Mouse (Mus musculus) cerebral cortex, adult 2 months (tissue): ENCODE data around the gene Pagr1b.

ENCODE experiments used
- WGBS: fragments of 180-500 bp; shearing (Covaris S2); methylation state at CpG from one replicate; pipeline ENCODE4 v1.1.7; 2018; 5-methylcytosine and 5-hydroxymethylcytosine counted together

The Pagr1b gene

DNA sequence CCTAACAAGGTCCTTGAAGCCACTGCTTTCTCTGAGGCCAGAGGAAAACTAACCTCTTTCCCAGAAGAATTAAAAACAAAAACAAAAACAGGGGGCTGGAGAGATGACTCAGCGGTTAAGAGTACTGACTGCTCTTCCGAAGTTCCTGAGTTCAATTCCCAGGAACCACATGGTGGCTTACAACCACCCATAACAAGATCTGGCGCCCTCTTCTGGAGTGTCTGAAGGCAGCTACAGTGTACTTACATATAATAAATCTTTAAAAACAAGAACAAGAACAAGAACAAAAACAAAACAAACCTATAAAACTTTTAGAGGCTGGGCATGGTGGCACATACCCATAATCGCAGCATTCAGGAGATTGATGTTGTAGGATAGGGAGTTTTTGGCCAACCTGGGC is 19.8 kb downstream of the Pagr1b start:
- 87% methylated on average over 4 of the region's 4 CpGs for WGBS

DNA sequence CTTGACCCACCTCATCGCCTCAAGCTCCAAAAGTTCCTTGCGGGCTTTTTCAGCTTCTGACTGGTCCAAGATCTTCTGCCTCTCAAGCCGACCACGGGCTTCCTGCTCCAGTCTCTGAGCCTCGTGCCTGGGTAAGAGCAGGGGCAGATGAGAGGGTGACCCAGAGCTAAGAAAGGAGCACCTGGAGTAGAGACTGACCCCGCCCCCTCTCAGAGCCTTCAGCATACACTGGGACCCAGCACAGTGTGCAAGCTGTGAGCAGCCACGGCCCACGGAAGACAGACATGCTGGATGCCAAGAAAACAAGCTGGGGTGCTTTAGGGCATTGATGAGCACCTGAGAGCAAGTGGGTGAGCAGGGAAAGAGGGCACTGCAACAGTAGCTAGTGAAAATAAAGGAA is 27.5 kb downstream of the Pagr1b start:
- 88% methylated on average over 8 of the region's 8 CpGs for WGBS

DNA sequence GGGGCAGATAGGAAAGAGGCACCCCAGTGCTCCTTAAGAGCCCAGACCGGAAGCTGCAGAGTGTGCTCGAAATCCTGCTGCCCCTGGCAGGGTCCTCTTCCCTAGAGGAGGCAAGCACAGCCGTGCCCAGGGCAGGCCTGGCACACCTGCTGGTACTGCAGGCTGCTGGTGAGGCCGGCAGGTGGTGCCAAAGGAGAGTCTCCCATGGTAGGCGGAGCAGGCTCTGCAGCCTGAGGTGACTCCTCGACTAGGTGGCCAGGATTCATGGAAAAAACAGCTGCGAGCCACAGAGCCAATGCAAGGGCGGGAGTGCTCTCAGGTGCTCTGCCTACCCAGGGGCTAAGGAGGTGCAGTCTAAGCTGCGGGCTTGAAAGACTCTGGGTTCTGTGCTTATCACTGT is 30.0 kb downstream of the Pagr1b start:
- 41% methylated on average over 9 of the region's 9 CpGs for WGBS

DNA sequence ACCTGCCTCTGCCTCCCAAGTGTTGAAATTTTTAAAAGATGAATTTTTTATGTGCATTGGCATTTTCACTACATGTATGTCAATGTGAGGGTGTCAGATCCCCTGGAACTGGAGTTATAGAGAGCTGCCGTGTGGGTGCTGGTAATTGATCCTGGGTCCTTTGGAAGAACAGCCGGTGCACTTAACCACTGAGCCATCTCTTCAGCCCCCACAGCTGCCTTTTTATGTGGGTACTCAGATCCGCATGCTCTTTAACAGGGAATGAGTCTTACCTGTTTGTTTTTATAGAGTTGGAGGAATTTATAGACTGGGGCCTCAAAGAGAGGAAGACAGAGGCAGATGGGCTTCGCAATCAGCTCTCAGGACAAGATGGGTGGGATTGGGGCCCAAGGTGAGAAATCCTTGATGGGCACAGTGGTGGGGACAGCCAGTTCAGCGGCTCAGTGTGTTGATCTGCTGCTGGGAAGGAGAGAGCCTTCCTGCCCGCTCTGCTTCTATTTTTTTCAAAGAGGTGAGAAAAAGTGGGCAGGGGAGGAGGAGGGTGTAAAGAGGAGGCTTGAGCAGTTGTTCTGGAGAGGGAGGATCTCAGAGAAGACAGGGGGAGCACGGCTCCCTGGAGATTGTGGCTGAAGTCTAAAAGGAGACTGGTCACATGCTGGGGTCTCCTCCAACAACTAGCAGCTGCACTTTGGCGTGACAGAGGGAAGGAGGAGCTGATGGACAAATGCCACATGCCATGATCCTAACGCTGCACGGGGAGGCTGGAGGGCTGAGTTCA is 31.4 kb downstream of the Pagr1b start:
- WGBS = 36% methylated on average over 10 of the region's 10 CpGs

DNA sequence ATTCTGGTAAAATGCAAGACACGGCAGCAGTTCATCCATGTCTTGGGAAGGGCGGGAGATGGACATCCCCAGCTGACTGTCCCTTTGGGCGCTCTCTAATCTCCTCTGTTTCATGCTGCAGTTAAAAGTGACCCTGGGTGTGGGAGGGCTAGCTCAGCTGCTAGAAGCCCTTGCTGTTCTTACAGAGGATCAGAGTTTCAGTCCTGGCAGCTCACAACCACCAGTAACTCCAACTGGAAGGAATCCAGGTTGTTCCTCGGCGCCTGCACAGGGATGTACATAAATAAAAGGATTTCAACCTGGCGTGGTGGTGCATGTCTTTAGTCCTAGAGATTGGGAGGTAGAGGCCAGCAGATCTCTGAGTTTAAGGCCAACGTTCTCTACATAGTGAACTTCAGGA is 33.2 kb downstream of the Pagr1b start:
- WGBS = 60% methylated on average over 7 of the region's 7 CpGs

DNA sequence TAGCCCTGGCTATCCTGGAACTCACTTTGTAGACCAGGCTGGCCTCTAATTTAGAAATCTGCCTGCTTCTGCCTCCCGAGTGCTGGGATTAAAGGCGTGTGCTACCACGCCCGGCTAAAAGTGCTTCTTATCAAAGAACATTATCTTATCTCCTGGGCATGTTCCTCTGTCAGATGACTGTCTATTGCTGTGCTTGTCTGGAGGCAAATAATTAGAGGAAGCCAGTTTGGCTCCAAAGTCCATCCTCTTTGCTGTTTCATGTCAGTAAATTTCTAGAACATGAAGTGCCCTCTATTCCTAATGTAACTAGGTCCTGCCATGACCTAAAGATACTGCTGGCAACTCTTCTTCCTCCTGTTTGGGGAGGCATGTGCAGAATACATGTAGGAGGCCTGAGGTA is 34.2 kb downstream of the Pagr1b start:
- 89% methylated on average over 4 of the region's 4 CpGs for WGBS

DNA sequence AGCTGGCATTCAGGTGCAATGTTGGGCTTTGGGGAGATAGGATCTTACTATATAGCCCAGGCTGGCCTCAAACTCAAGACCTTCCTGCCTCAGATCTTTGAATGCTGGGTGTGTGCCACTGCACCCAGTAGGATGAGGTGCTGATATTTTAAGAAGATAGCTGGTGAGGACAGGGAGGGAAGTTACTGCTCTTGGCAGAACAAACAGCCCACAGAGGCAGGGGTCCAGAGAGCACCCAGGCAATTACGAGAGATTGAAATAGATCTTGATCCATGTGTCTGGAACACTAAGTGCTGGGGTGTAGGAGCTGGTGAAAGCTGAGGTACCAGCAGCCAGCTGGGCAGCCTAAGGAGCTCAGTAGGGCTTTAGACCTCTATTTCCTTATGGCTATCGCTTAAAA is 34.7 kb downstream of the Pagr1b start:
- 56% methylated on average over 2 of the region's 2 CpGs for WGBS

DNA sequence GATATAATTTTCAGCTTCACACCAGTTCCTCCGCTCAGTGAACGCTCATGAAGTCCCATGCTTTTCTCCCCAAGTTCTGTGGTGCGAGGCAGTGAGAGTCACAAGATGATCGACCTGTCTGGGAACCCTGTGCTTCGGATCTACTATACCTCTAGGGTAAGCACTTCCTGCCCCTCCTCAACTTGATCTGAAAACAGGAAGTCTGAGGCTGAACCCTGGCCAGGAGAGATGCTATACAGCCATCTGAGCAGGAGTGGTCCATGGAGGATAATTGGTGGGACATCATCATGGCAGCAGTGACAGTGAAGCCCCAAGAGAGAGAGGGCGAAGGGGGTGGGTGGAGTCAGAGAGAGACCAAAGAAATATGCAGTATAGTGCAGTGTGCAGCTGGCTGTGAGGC is 37.4 kb downstream of the Pagr1b start:
- WGBS = 87% methylated on average over 6 of the region's 6 CpGs

DNA sequence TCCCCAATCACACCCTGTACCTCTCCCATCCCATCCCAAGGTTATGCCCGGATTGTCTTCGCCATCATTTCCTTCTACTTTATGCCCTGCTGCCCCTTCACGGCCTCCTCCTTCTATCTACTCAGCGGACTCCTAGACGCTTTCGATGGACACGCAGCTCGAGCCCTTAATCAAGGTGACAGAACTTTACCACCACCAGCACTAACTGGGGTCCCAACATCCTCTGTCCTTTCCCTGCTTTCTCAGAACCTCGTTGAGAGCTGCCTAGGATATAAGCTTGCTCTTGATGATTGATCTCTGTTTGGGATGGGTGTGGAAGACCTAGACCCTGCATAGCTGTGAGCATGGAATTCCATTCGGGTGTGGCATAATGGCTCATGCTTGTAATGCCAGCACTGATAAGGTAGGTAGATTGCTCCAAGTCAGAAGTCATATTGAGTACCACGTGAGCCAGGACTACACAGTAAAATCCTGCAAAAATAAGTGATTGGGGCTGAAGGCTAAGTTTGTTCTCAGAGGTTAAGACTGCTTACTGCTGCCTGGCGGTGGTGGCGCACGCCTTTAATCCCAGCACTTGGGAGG is 39.3 kb downstream of the Pagr1b start:
- 23% methylated on average over 14 of the region's 14 CpGs for WGBS

DNA sequence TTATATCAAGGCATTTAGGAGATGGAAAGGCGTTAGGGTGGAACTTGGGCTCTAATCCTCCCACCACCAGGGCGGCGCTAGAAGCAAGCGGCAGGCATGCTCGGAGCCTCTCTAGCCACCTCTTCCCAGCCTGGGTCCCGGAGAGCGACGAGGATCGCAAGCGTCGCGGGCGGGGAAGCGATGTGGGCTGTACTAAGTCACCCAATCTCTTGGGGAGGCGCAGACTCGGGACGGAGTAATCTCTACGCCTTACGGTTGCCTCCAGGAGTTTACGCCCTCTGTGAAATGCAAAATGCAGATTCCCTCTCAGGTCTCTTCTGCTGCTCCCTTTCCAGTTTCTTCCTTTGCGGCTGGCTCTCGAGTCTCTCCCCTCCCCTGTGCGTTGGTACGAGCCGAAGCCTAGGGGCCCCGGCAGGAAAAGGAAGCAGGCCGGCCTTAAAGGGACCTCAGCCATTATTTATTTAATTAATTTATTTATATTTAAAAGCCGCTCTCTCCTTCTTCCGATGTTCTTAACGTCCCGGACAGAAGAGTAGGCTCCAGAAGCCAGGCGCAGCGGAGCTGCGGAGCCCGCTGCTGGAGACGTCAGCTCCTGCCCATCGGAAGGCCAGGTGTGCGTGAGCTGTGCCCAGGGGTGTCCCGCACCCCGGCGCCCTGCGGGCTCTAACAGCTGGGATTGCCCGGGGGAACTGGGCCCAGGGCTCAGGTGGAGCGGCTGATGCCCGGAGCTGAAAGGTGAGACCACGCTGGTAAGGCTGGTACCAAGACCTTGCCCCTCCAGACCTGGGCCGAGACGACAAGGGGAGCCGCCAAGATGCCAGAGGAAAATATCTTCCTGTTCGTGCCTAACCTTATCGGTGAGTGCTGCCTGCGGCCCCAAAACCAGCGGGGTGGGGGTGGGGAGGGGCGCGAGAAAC is 40.1 kb downstream of the Pagr1b start, which contains the start of gene Cdiptos:
Cdiptos (minus strand) TSS at position 149 of the 917 bp plus-strand sequence.
- under 1% methylated on average over 55 of the region's 55 CpGs for WGBS

DNA sequence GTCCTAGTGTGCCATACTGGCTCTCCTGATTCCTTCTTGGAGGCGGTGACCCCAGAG is 40.6 kb downstream of the Pagr1b start, which contains the start of gene Cdipt:
Cdipt (plus strand) TSS at position 22 of the 57 bp plus-strand sequence.
- WGBS = 4% methylated on average over 1 of the region's 1 CpGs

DNA sequence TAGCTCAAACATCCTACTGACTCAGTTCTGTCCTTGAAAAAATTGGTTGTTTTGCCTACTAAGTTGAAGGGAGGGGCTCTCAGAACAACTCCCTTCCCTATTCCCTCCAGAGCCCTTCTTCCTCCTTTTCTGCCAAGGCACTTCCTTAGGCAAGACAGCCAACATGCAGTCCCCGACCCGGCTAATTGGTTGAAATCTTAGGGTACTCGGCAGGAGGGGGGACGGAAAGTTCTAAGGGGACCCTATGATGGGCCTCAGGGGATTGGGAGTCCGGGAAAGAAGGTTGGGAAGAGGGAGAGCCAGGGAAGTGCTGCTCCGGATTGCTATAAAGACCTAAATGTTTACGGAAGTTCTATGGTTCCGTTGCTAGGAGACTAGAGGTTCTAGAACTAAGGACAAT is 40.8 kb downstream of the Pagr1b start:
- 5% methylated on average over 8 of the region's 8 CpGs for WGBS

DNA sequence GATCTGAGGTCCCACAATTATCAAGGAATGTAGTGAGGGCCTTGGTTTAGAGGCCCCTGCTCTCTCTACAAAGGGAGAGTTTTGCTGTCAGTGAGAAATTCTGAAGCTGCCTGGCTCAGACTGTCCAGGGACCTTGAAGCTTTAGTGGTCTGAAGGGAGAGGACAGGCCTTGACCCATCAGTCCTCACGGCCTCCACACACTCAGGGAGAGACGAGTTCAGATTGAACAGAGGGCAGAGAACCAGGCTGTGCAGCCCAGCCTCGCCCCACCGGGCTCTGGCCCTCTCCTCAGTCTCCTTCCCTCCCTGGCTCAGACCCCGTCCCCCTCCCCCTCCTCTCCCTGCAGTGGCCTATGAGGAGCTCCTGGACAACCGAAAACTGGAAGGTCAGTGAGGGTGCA is 48.9 kb downstream of the Pagr1b start:
- 73% methylated on average over 6 of the region's 6 CpGs for WGBS

DNA sequence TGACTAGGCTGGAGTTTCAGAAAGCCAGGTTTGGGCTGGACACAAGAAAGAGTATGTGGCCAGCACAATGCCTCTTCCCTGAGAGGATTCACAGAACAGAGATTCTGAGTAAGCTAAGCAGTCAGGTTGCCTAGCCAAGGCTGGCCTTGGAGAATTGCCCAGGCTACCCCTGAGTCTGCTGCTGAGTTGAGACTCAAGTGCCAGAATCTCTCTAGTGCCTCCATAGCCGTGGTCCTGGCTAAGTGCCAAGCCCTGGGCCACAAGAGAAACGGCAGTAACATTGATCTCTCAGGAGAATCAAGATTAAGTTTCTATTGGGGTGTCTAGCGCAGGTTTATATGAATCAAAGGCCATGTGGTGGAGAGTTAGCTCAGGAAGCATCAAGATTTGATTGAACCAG is 50.7 kb downstream of the Pagr1b start:
- WGBS = 40% methylated on average over 3 of the region's 3 CpGs

DNA sequence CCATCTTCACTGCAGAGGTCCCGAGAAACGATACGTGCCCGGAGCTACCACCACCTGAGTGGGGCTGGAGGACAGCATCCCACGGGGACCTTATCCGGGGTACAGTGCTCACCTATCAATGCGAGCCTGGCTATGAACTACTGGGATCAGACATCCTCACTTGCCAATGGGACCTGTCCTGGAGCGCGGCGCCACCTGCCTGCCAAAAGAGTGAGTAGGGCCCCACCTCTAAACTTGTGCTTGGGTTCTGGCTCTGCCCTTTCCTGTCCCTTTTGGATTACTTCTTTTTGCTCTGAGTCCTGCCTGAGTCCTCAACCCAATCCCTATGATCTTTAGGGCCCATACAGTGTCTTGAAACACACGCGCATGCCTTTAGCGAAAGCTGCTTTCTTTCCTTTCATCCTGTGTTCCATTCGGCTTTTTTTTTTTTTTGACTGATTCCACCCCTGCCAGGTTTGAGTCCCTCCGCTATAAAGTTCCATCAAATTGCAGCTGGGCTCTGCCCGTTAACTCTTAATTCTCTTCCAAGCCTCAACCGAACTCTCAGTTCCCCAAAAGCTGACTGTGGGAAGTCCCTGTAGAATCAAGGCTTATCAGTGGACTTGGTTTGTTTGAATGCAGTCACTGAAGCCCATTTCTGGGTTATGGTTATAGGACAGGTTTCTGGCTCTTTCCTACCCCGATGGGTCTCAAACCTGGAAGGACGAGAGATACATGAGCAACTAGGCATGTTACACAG is 52.6 kb downstream of the Pagr1b start:
- 45% methylated on average over 19 of the region's 19 CpGs for WGBS

DNA sequence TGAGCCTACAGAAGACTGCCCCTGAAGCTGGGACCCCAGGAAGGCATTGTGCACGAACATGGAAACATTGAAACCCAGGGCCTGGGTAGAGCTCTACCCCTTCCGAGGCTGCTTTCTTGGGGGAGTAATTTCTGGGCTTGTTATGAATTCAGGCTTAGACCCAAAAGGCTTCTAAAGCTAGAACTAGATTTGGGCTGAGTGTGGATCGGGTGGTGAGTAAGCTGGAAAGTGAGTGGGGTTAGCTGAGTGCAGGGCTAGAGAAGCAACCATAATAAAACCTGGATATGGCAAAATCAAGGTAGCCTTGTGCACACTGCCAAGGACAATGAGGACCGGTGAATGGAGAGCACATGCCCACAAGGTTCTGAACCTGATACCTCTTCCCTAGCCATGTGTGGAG is 54.3 kb downstream of the Pagr1b start:
- 64% methylated on average over 4 of the region's 4 CpGs for WGBS

DNA sequence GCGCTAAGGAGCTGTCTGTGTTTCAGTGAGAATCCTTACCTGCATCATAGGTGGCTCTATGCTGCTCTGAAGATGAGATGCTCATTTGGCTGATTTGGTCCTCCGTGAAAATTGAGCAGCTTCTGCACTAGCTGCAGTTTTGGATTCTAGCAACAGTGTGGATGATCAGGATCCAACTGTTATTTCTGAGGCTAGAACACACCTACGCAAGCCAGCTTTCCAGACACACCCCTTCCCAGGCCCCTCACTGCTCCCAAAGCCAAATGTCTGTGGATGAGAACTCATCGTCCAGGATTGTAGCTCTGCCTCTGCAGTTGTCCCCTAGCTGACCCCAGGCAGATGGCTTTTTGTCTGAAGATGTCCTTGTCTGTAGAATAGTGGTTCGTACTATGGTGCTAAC is 55.2 kb downstream of the Pagr1b start:
- 58% methylated on average over 5 of the region's 5 CpGs for WGBS

DNA sequence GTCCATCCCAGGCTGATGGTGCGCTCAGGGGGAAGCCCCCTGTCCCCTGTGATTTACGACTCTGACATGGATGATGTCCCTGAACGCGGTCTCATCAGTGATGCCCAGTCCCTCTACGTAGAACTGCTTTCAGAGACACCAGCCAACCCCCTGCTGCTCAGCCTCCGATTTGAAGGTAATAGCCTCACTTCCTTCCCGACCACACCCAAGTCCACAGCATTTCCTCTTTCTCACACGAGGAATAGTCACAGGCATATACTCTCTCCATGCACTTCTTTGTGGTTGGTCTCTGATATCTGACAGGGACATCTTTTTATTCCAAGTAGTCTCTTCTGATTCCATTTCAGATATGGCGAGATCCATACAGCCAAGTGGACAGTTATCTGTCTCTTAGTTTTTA is 56.5 kb downstream of the Pagr1b start:
- WGBS = 71% methylated on average over 9 of the region's 9 CpGs

DNA sequence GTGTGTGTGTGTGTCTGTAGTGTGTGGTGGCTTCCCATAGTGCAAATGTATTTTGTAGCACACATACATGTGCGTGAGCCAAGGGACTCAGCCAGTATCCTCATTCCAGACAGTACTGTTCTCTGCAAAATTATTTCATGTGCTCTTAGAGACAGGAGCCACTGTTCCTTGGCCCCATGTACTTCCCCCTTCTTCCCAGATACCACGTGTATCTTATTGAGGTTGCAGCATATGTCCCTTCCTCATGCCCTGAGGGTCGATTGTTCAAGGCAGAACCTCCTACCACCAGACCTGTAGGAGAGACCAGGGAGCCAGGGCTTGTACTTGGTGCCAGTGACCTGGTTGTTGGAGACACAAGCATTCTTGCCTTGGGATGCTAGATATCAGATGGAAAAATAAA is 61.2 kb downstream of the Pagr1b start:
- 50% methylated on average over 3 of the region's 3 CpGs for WGBS

DNA sequence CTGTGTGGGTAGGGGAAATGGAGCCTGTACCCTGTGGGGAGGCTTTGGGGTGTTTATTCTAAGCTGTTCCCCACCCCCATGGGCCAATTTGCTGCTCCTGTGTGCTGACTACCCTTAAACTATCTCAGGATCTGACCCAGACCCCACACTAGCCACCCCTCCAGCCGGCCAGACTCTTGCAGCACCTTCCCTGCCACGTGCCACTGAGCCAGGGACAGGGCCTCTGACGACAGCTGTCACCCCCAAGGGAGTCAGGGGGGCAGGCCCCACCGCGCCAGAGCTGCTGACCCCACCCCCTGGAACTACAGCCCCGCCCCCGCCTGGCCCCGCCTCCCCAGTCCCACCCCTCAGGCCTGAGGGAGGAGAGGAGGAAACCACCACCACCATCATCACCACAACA is 63.6 kb downstream of the Pagr1b start:
- 3% methylated on average over 8 of the region's 8 CpGs for WGBS

DNA sequence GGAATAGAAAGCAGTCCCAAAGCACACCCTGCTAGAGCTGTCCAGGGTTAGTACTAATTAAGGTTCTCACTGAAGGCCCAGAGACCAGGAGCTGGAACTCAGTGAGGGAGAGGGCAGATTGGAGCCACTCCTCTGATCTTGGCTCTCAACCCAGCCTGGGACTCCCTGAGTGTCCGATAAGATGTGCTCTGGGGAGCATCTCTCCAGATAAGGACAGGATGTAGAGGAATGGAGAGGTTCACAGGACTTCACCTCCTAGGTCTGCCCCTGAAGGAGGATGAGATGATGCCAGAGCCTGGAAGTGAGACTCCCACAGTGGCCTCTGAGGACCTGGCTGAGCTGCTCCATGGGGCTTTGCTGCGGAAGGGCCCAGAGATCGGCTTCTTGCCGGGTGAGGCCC is 64.5 kb downstream of the Pagr1b start:
- WGBS = 14% methylated on average over 4 of the region's 4 CpGs
